Mouse (Mus musculus) liver, embryonic 15.5 days (tissue): Measurements from ENCODE around the gene Dpp6. TPM values are rescaled to one million over a fixed set of nuclear protein-coding genes. Genes with fewer than 3 reads are reported as not detected.

Experiments used
- ATAC-seq: fragments of 200-750 bp; cut with Nextera tagmentation; 2 replicates; pipeline ENCODE4 v1.8.0; 2017; ENCODE audit warnings: moderate number of reproducible peaks, mild to moderate bottlenecking, moderate library complexity; ENCODE audit not compliant: insufficient read depth
- H3K27ac ChIP-seq: fragments of 300-500 bp; sonication (generic); replicated peaks from 2 replicates; pipeline ENCODE4 v1.5.1; 2015; ENCODE audit warnings: mild to moderate bottlenecking, inconsistent platforms
- H3K27me3 ChIP-seq: fragments of 300-500 bp; sonication (generic); 2 replicates; pipeline ENCODE4 v1.6.1; 2015; ENCODE audit warnings: mild to moderate bottlenecking, inconsistent platforms
- H3K36me3 ChIP-seq: fragments of 300-500 bp; sonication (generic); replicated peaks from 2 replicates; pipeline ENCODE4 v1.6.1; 2015; ENCODE audit warnings: moderate library complexity, mild to moderate bottlenecking, inconsistent platforms
- H3K4me1 ChIP-seq: fragments of 300-500 bp; sonication (generic); replicated peaks from 2 replicates; pipeline ENCODE4 v1.6.1; 2015; ENCODE audit warnings: inconsistent platforms
- H3K4me2 ChIP-seq: fragments of 300-500 bp; sonication (generic); 2 replicates; pipeline ENCODE4 v1.6.1; 2015; ENCODE audit warnings: moderate library complexity, mild to moderate bottlenecking, inconsistent platforms
- H3K4me3 ChIP-seq: fragments of 300-500 bp; sonication (generic); replicated peaks from 2 replicates; pipeline ENCODE4 v1.5.1; 2015; ENCODE audit warnings: mild to moderate bottlenecking, inconsistent platforms
- H3K9ac ChIP-seq: fragments of 300-500 bp; sonication (generic); 2 replicates; pipeline ENCODE4 v1.6.1; 2015; ENCODE audit warnings: moderate library complexity, mild to moderate bottlenecking, inconsistent platforms
- H3K9me3 ChIP-seq: fragments of 300-500 bp; sonication (generic); replicated peaks from 2 replicates; pipeline ENCODE4 v1.6.1; 2016; ENCODE audit warnings: inconsistent platforms
- WGBS: fragments of 180-500 bp; shearing (Covaris S2); methylation state at CpG from one replicate; pipeline ENCODE4 v1.1.7; 2015; ENCODE audit warnings: mixed read lengths; ENCODE audit not compliant: insufficient replicate concordance; 5-methylcytosine and 5-hydroxymethylcytosine counted together
- polyA plus RNA-seq: library from polyadenylated mRNA; unstranded; fragments of >200 nt; fragmentation: Nextera tagmentation; extraction: Ambion mirVana; gene quantifications from 2 replicates; pipeline ENCODE4 v1.2.1, GENCODE M21; 2015

The Dpp6 gene
- polyA plus RNA-seq, 1 experiment from 2014 or later, result 0.15 TPM

DNA sequence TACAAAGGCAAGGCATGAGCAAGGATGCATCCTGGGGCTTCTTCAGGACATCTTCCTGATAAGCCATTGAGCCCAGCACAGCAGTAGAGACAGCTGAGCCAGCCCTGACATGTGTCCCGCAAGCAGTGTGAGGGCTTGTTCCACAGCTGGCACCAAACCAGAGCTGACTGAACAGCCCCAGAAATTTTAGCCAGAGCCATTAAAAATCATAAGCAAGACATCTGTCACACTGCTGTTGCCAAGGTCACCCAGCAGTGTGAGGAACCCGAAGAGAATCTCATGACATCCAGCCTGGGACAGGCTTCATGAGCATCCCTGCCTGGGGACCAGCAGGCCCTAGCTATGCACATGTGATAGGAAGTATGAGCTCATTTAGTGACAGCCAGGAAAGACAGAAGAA lies 438.2 kb downstream of the Dpp6 start:
- Histone ChIP-seq H3K4me2 (no peak overlapping the region), H3K9me3 (no peaks in the 10 kb centered on the region), H3K4me1 (no peaks in the 10 kb centered on the region), H3K27me3 (no peaks in the 10 kb centered on the region), H3K9ac (no peak overlapping the region), H3K36me3 (no peaks in the 10 kb centered on the region), H3K27ac (no peak overlapping the region), H3K4me3 (no peak overlapping the region)
- ATAC-seq, result no peak
- 54% methylated on average over 2 of the region's 2 CpGs for WGBS

GRCm38 (mm10) chr5:27258636-27259035 lies 441.6 kb downstream of the Dpp6 start:
- 50% methylated on average over 3 of the region's 3 CpGs for WGBS
- Histone ChIP-seq H3K27ac (no peak overlapping the region), H3K4me3 (no peak overlapping the region), H3K9ac (no peak overlapping the region), H3K4me2 (no peak overlapping the region), H3K4me1 (no peaks in the 10 kb centered on the region), H3K9me3 (no peaks in the 10 kb centered on the region), H3K27me3 (peaks cover 3% of the 10 kb centered on the region; the same call in 1 of the 2 replicates), H3K36me3 (no peaks in the 10 kb centered on the region)
- no peak for ATAC-seq

DNA sequence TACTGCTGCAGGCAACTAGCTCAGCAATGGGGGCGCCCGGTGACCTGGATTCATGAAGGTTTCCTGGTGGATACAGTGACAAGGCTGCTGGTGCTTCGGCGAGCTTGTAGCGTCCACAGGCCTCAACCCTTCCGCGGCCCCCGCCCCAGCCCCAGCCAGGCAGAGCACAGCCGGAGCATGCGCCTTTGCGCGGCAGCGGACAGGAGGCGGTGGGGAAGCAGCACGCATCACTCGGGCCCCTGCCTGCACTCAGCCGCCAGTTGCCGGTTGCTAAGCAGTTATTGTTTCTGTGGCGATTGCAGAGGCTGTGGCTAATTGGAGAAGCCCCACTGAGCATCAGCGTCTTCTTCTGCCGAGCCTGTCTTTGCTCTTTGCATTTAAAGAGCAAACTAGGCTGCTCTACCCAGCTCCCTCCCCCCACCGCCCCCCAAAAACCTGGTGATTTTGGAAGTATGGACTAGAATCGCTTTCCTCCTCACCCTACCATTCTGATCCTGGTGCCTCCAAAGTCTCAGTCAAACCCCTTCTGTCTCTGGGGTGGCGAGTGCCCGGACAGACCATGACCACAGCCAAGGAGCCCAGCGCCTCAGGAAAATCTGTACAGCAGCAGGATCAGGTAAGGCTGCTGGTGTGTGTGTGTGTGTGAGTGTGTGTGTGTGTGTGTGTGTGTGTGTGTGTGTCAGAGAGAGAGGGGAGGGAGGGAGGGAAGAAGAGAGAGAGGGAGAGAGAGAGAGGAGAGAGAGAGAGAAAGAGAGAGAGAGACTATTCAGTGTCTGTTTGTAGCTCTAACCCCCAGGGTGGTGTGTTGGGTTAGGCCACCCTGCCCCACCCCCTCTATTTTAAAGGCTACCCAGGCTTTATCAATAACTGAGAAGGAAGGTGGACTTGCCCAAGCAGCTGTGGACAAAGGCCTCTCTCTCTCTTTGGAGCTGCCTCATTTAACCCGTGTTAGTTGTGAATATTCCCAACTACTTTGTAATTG lies 445.0 kb downstream of the Dpp6 start:
- ATAC-seq, result no peak
- H3K4me2 ChIP-seq, result no peak overlapping the region
- H3K27me3 ChIP-seq, result peaks cover 3% of the 10 kb centered on the region; the same call in 1 of the 2 replicates
- H3K4me1 ChIP-seq, result no peaks in the 10 kb centered on the region
- 15% methylated on average over 27 of the region's 27 CpGs for WGBS
- no peaks in the 10 kb centered on the region for H3K36me3 ChIP-seq
- no peak overlapping the region for H3K4me3 ChIP-seq
- H3K9ac ChIP-seq, result no peak overlapping the region
- H3K27ac ChIP-seq, result no peak overlapping the region
- H3K9me3 ChIP-seq, result no peaks in the 10 kb centered on the region

- ATAC-seq, result no peak
- WGBS, result 53% methylated on average over 1 of the region's 1 CpGs
These were observed 445.7 kb downstream of the Dpp6 start for GRCm38 (mm10) chr5:27262751-27263150.

GRCm38 (mm10) chr5:27265281-27265680 lies 448.3 kb downstream of the Dpp6 start:
- no peaks in the 10 kb centered on the region for H3K36me3 ChIP-seq
- no peak overlapping the region for H3K27ac ChIP-seq
- H3K27me3 ChIP-seq, result peaks cover 3% of the 10 kb centered on the region; the same call in 1 of the 2 replicates
- H3K9me3 ChIP-seq, result no peaks in the 10 kb centered on the region
- H3K4me3 ChIP-seq, result no peak overlapping the region
- 56% methylated on average over 3 of the region's 3 CpGs for WGBS
- no peak for ATAC-seq
- no peak overlapping the region for H3K4me2 ChIP-seq
- H3K4me1 ChIP-seq, result no peaks in the 10 kb centered on the region
- H3K9ac ChIP-seq, result no peak overlapping the region

More at GRCm38 (mm10) chr5:27262751-27263150, 445.7 kb downstream of the Dpp6 start:
- Histone ChIP-seq H3K4me2 (no peak overlapping the region), H3K4me1 (no peaks in the 10 kb centered on the region), H3K36me3 (no peaks in the 10 kb centered on the region), H3K27me3 (peaks cover 3% of the 10 kb centered on the region; the same call in 1 of the 2 replicates), H3K9me3 (no peaks in the 10 kb centered on the region), H3K4me3 (no peak overlapping the region), H3K27ac (no peak overlapping the region), H3K9ac (no peak overlapping the region)

DNA sequence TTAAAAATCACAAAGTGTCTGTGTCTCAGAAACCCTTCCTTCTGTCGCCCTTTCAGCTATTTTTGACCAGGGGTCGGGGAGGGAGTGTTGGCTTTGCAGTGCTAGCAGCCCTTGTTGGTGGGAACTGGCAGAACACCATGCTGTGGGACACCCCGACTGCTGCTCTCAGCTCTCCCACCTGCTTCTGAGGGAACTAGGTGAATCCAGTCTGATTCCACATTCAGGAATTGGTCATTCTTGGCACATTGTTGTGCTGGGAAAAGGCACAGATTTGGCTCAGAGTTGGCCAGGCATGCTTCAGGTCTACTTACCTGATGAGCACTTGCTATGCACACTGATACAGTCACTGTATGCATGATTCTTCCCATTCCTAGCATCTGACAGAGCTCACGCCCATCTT lies 454.3 kb downstream of the Dpp6 start:
- H3K36me3 ChIP-seq, result no peaks in the 10 kb centered on the region
- H3K9ac ChIP-seq, result no peak overlapping the region
- H3K4me2 ChIP-seq, result no peak overlapping the region
- no peaks in the 10 kb centered on the region for H3K4me1 ChIP-seq
- no peaks in the 10 kb centered on the region for H3K27me3 ChIP-seq
- H3K27ac ChIP-seq, result no peak overlapping the region
- WGBS, result 49% methylated on average over 4 of the region's 4 CpGs
- no peak overlapping the region for H3K4me3 ChIP-seq
- ATAC-seq, result no peak
- no peaks in the 10 kb centered on the region for H3K9me3 ChIP-seq

DNA sequence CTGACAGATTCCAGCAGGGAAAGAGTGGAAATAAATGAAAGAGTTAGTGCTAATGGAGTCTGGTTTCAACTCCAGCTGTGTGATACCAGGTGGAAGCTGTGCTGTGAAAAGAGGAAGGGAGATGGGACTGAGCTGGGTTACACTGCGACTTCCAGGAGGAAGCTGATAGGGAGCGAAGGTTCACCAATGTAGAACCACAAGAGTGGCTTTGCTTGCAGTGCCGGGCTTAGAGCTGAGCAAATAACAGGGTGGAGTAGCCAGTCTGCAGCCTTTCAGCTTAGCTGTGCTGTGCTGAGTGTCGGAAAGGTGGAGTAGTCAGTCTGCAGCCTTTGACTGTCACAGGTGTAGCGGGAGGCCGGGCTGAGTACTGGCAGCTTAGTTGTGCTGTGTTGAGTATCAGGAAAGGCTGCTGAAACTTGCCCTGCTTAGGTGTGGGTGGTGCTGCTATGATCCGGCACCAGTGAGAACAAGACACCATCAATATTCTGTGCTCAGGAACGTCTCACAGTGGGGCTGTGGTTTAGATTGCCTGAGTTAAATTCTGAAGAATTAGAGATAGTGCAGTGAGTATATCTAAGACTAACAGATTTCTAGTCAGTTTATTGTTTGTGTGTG lies 457.9 kb downstream of the Dpp6 start:
- Histone ChIP-seq H3K4me1 (no peaks in the 10 kb centered on the region), H3K9me3 (no peaks in the 10 kb centered on the region), H3K36me3 (no peaks in the 10 kb centered on the region), H3K27ac (no peak overlapping the region), H3K4me2 (no peak overlapping the region), H3K9ac (no peak overlapping the region), H3K4me3 (no peak overlapping the region), H3K27me3 (no peaks in the 10 kb centered on the region)
- WGBS, result 27% methylated on average over 8 of the region's 8 CpGs
- no peak for ATAC-seq

- ATAC-seq, result no peak
- Histone ChIP-seq H3K27ac (no peak overlapping the region), H3K9me3 (no peaks in the 10 kb centered on the region), H3K4me3 (no peak overlapping the region), H3K27me3 (no peaks in the 10 kb centered on the region), H3K4me2 (no peak overlapping the region), H3K9ac (no peak overlapping the region), H3K36me3 (no peaks in the 10 kb centered on the region), H3K4me1 (no peaks in the 10 kb centered on the region)
- WGBS, result 59% methylated on average over 1 of the region's 1 CpGs
These were observed 458.9 kb downstream of the Dpp6 start for GRCm38 (mm10) chr5:27275871-27276270.

GRCm38 (mm10) chr5:27278120-27278645 lies 461.2 kb downstream of the Dpp6 start:
- Histone ChIP-seq H3K9ac (no peak overlapping the region), H3K4me1 (no peaks in the 10 kb centered on the region)
- WGBS, result 68% methylated on average over 10 of the region's 10 CpGs

GRCm38 (mm10) chr5:27286876-27287275 lies 469.9 kb downstream of the Dpp6 start:
- Histone ChIP-seq H3K36me3 (no peaks in the 10 kb centered on the region), H3K4me1 (no peaks in the 10 kb centered on the region), H3K4me3 (no peak overlapping the region), H3K9ac (no peak overlapping the region), H3K27me3 (no peaks in the 10 kb centered on the region), H3K27ac (no peak overlapping the region), H3K9me3 (no peaks in the 10 kb centered on the region), H3K4me2 (no peak overlapping the region)
- 31% methylated on average over 4 of the region's 4 CpGs for WGBS
- no peak for ATAC-seq

More at GRCm38 (mm10) chr5:27278120-27278645, 461.2 kb downstream of the Dpp6 start:
- H3K36me3 ChIP-seq, result no peaks in the 10 kb centered on the region
- H3K27ac ChIP-seq, result no peak overlapping the region
- no peaks in the 10 kb centered on the region for H3K9me3 ChIP-seq
- no peak for ATAC-seq
- no peaks in the 10 kb centered on the region for H3K27me3 ChIP-seq
- no peak overlapping the region for H3K4me2 ChIP-seq
- no peak overlapping the region for H3K4me3 ChIP-seq

DNA sequence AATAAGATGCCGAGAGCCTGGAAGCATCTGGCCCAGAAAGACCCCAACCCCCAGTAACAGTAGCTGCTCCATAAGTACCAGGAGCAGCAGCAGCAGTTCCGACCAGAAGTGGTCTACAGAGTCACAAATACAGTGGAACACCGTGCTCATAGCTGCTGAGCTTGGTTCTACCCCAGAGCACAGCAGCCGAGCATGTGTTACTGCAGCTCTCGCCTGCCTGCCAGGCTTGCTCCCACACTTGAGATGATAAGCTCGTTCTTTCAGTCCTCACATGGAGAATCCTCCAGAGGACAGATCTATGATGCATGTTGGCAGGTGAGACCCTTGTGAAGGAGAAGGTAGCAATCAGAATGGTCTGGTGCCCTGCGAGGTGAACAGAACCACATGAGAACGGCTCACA lies 474.4 kb downstream of the Dpp6 start:
- H3K27me3 ChIP-seq, result no peaks in the 10 kb centered on the region
- H3K4me3 ChIP-seq, result no peak overlapping the region
- H3K4me1 ChIP-seq, result no peaks in the 10 kb centered on the region
- 65% methylated on average over 8 of the region's 8 CpGs for WGBS
- ATAC-seq, result no peak
- no peak overlapping the region for H3K9ac ChIP-seq
- H3K36me3 ChIP-seq, result no peaks in the 10 kb centered on the region
- H3K4me2 ChIP-seq, result no peak overlapping the region
- H3K27ac ChIP-seq, result no peak overlapping the region
- H3K9me3 ChIP-seq, result no peaks in the 10 kb centered on the region
